Mouse (Mus musculus): ENCODE data around the gene Scaf8. TPM values are rescaled to one million over a fixed set of nuclear protein-coding genes. Genes with fewer than 3 reads are reported as not detected.

The Scaf8 gene
- polyA plus RNA-seq, 1 experiment from 2014 or later, result 28.3 TPM

GRCm38 (mm10) chr17:3206527-3207398 is 92.0 kb downstream of the Scaf8 start:
- Histone ChIP-seq H3K4me1 (ENCODE audit: control insufficient read depth, insufficient read depth, low read length) (no peaks in the 10 kb centered on the region), H3K4me3 (ENCODE audit: low read depth, low read length) (no peak overlapping the region), H3K36me3 (ENCODE audit: control insufficient read depth, insufficient read depth, low read length) (no peaks in the 10 kb centered on the region), H3K27ac (ENCODE audit: low read depth, low read length) (no peak overlapping the region), H3K27me3 (ENCODE audit: control insufficient read depth, insufficient read depth, low read length) (no peaks in the 10 kb centered on the region), H3K9ac (ENCODE audit: low read length) (no peak overlapping the region), H3K9me3 (ENCODE audit: control insufficient read depth, low read length) (no peaks in the 10 kb centered on the region), H3K4me2 (ENCODE audit: low read depth) (no peak overlapping the region)
- ATAC-seq (ENCODE audit: insufficient read depth, low FRiP score, low TSS enrichment) (no peak), DNase-seq (ENCODE audit: low spot score) (no peak)
- 75% methylated on average over 2 of the region's 2 CpGs for WGBS

- H3K4me1 ChIP-seq (ENCODE audit: control insufficient read depth, insufficient read depth, low read length), result no peaks in the 10 kb centered on the region
- no peaks in the 10 kb centered on the region for H3K27me3 ChIP-seq (ENCODE audit: control insufficient read depth, insufficient read depth, low read length)
- ATAC-seq (ENCODE audit: insufficient read depth, low FRiP score, low TSS enrichment) (no peak), DNase-seq (ENCODE audit: low spot score) (no peak)
- H3K9me3 ChIP-seq (ENCODE audit: control insufficient read depth, low read length), result no peaks in the 10 kb centered on the region
- H3K4me2 ChIP-seq (ENCODE audit: low read depth), result no peak overlapping the region
- H3K4me3 ChIP-seq (ENCODE audit: low read depth, low read length), result no peak overlapping the region
- no peak overlapping the region for H3K9ac ChIP-seq (ENCODE audit: low read length)
- H3K36me3 ChIP-seq (ENCODE audit: control insufficient read depth, insufficient read depth, low read length), result no peaks in the 10 kb centered on the region
- WGBS, result 92% methylated on average over 6 of the region's 6 CpGs
- H3K27ac ChIP-seq (ENCODE audit: low read depth, low read length), result no peak overlapping the region
Observed at GRCm38 (mm10) chr17:3207529-3208240, 92.9 kb downstream of the Scaf8 start.

- ATAC-seq (ENCODE audit: insufficient read depth, low FRiP score, low TSS enrichment) (no peak), DNase-seq (ENCODE audit: low spot score) (no peak)
- Histone ChIP-seq H3K27me3 (ENCODE audit: control insufficient read depth, insufficient read depth, low read length) (no peaks in the 10 kb centered on the region), H3K27ac (ENCODE audit: low read depth, low read length) (no peak overlapping the region), H3K9me3 (ENCODE audit: control insufficient read depth, low read length) (no peaks in the 10 kb centered on the region), H3K4me3 (ENCODE audit: low read depth, low read length) (no peak overlapping the region), H3K9ac (ENCODE audit: low read length) (no peak overlapping the region), H3K36me3 (ENCODE audit: control insufficient read depth, insufficient read depth, low read length) (no peaks in the 10 kb centered on the region), H3K4me2 (ENCODE audit: low read depth) (no peak overlapping the region), H3K4me1 (ENCODE audit: control insufficient read depth, insufficient read depth, low read length) (no peaks in the 10 kb centered on the region)
- WGBS, result 84% methylated on average over 1 of the region's 1 CpGs
Observed at GRCm38 (mm10) chr17:3208471-3208870, 93.7 kb downstream of the Scaf8 start.

- Histone ChIP-seq H3K27ac (ENCODE audit: low read depth, low read length) (no peak overlapping the region), H3K36me3 (ENCODE audit: control insufficient read depth, insufficient read depth, low read length) (no peaks in the 10 kb centered on the region), H3K9me3 (ENCODE audit: control insufficient read depth, low read length) (no peaks in the 10 kb centered on the region), H3K4me2 (ENCODE audit: low read depth) (no peak overlapping the region), H3K4me3 (ENCODE audit: low read depth, low read length) (no peak overlapping the region), H3K4me1 (ENCODE audit: control insufficient read depth, insufficient read depth, low read length) (no peaks in the 10 kb centered on the region), H3K9ac (ENCODE audit: low read length) (no peak overlapping the region), H3K27me3 (ENCODE audit: control insufficient read depth, insufficient read depth, low read length) (no peaks in the 10 kb centered on the region)
- ATAC-seq (ENCODE audit: insufficient read depth, low FRiP score, low TSS enrichment), result no peak
- DNase-seq (ENCODE audit: low spot score), result no peak
- WGBS, result 89% methylated on average over 4 of the region's 4 CpGs
Observed at GRCm38 (mm10) chr17:3209581-3209980, 94.8 kb downstream of the Scaf8 start.

- no peak overlapping the region for H3K27ac ChIP-seq (ENCODE audit: low read depth, low read length)
- H3K9ac ChIP-seq (ENCODE audit: low read length), result no peak overlapping the region
- no peak overlapping the region for H3K4me2 ChIP-seq (ENCODE audit: low read depth)
- 0 out of 2 replicates have a peak, but pooled peaks cover 2% of the 10 kb centered on the region for H3K36me3 ChIP-seq (ENCODE audit: control insufficient read depth, insufficient read depth, low read length)
- no peak overlapping the region for H3K4me3 ChIP-seq (ENCODE audit: low read depth, low read length)
- ATAC-seq (ENCODE audit: insufficient read depth, low FRiP score, low TSS enrichment) (no peak), DNase-seq (ENCODE audit: low spot score) (no peak)
- H3K27me3 ChIP-seq (ENCODE audit: control insufficient read depth, insufficient read depth, low read length), result no peaks in the 10 kb centered on the region
- 96% methylated on average over 5 of the region's 5 CpGs for WGBS
- no peaks in the 10 kb centered on the region for H3K4me1 ChIP-seq (ENCODE audit: control insufficient read depth, insufficient read depth, low read length)
- H3K9me3 ChIP-seq (ENCODE audit: control insufficient read depth, low read length), result no peaks in the 10 kb centered on the region
Observed at GRCm38 (mm10) chr17:3210134-3210533, 95.4 kb downstream of the Scaf8 start.

- H3K36me3 ChIP-seq (ENCODE audit: control insufficient read depth, insufficient read depth, low read length), result peaks cover 4% of the 10 kb centered on the region; the same call in 1 of the 2 replicates
Observed at GRCm38 (mm10) chr17:3212105-3212504, 97.3 kb downstream of the Scaf8 start.

GRCm38 (mm10) chr17:3212886-3213285 is 98.1 kb downstream of the Scaf8 start:
- Histone ChIP-seq H3K4me3 (ENCODE audit: low read depth, low read length) (no peak overlapping the region), H3K27me3 (ENCODE audit: control insufficient read depth, insufficient read depth, low read length) (no peaks in the 10 kb centered on the region), H3K27ac (ENCODE audit: low read depth, low read length) (no peak overlapping the region), H3K4me2 (ENCODE audit: low read depth) (no peak overlapping the region), H3K9me3 (ENCODE audit: control insufficient read depth, low read length) (no peaks in the 10 kb centered on the region), H3K36me3 (ENCODE audit: control insufficient read depth, insufficient read depth, low read length) (peaks cover 4% of the 10 kb centered on the region; the same call in 1 of the 2 replicates), H3K4me1 (ENCODE audit: control insufficient read depth, insufficient read depth, low read length) (no peaks in the 10 kb centered on the region), H3K9ac (ENCODE audit: low read length) (no peak overlapping the region)
- ATAC-seq (ENCODE audit: insufficient read depth, low FRiP score, low TSS enrichment), result no peak
- no peak for DNase-seq (ENCODE audit: low spot score)
- 93% methylated on average over 10 of the region's 10 CpGs for WGBS

More at GRCm38 (mm10) chr17:3212105-3212504, 97.3 kb downstream of the Scaf8 start:
- Histone ChIP-seq H3K27ac (ENCODE audit: low read depth, low read length) (no peak overlapping the region), H3K9me3 (ENCODE audit: control insufficient read depth, low read length) (no peaks in the 10 kb centered on the region), H3K27me3 (ENCODE audit: control insufficient read depth, insufficient read depth, low read length) (no peaks in the 10 kb centered on the region), H3K4me3 (ENCODE audit: low read depth, low read length) (no peak overlapping the region), H3K4me1 (ENCODE audit: control insufficient read depth, insufficient read depth, low read length) (no peaks in the 10 kb centered on the region), H3K4me2 (ENCODE audit: low read depth) (no peak overlapping the region), H3K9ac (ENCODE audit: low read length) (no peak overlapping the region)
- 82% methylated on average over 4 of the region's 4 CpGs for WGBS
- no peak for DNase-seq (ENCODE audit: low spot score)
- no peak for ATAC-seq (ENCODE audit: insufficient read depth, low FRiP score, low TSS enrichment)

GRCm38 (mm10) chr17:3214852-3215251 is 100.1 kb downstream of the Scaf8 start:
- DNase-seq (ENCODE audit: low spot score) (no peak), ATAC-seq (ENCODE audit: insufficient read depth, low FRiP score, low TSS enrichment) (no peak)
- H3K4me3 ChIP-seq (ENCODE audit: low read depth, low read length), result no peak overlapping the region
- no peak overlapping the region for H3K27ac ChIP-seq (ENCODE audit: low read depth, low read length)
- no peaks in the 10 kb centered on the region for H3K27me3 ChIP-seq (ENCODE audit: control insufficient read depth, insufficient read depth, low read length)
- no peak overlapping the region for H3K9ac ChIP-seq (ENCODE audit: low read length)
- H3K9me3 ChIP-seq (ENCODE audit: control insufficient read depth, low read length), result no peaks in the 10 kb centered on the region
- H3K36me3 ChIP-seq (ENCODE audit: control insufficient read depth, insufficient read depth, low read length), result peaks cover 4% of the 10 kb centered on the region; the same call in 1 of the 2 replicates
- H3K4me2 ChIP-seq (ENCODE audit: low read depth), result no peak overlapping the region
- WGBS, result 92% methylated on average over 2 of the region's 2 CpGs
- no peaks in the 10 kb centered on the region for H3K4me1 ChIP-seq (ENCODE audit: control insufficient read depth, insufficient read depth, low read length)

Measured in neural tube, embryonic 11.5 days (tissue).